Mouse (Mus musculus) G1E (cell line): Measurements from ENCODE around the gene Gp2.

Experiments used
- CTCF ChIP-seq: IDR thresholded peaks from 2 replicates; pipeline ENCODE4 v1.5.1; 2012; ENCODE audit warnings: low read depth, low read length, inconsistent platforms, mixed read lengths
- GATA1 ChIP-seq: IDR thresholded peaks from 2 replicates; pipeline ENCODE4 v1.6.1; 2012; ENCODE audit warnings: borderline replicate concordance, low read length, inconsistent platforms, mixed read lengths
- GATA2 ChIP-seq: IDR thresholded peaks from 2 replicates; pipeline ENCODE4 v1.6.1; 2012; ENCODE audit warnings: low read depth, low read length, inconsistent platforms, borderline replicate concordance
- TAL1 ChIP-seq: conservative IDR thresholded peaks from 2 replicates; pipeline ENCODE4 v1.6.1; 2012; ENCODE audit warnings: low read depth, low read length, inconsistent platforms, mixed read lengths

- TF ChIP-seq CTCF (no peak), TAL1 (no peak), GATA1 (no peak), GATA2 (no peak)
Measured at GRCm38 (mm10) chr7:119479256-119479655, 20.2 kb upstream of the Gp2 start, which contains the start of gene Umod.
